Mouse (Mus musculus) kidney, adult 2 months (tissue): ENCODE measurements around the gene Lrrfip1.

Source experiments
- CTCF ChIP-seq: fragments of 200-500 bp; conservative IDR thresholded peaks from 2 replicates; pipeline ENCODE4 v1.5.1; 2011; ENCODE audit warnings: low read depth, mild to moderate bottlenecking, control low read depth, low read length, moderate library complexity, mixed read lengths; ENCODE audit not compliant: insufficient read depth, insufficient read length
- POLR2A ChIP-seq: fragments of 200-500 bp; IDR thresholded peaks from one replicate; pipeline ENCODE4 v1.6.1; 2011; ENCODE audit warnings: low read depth, low read length, control low read depth

DNA sequence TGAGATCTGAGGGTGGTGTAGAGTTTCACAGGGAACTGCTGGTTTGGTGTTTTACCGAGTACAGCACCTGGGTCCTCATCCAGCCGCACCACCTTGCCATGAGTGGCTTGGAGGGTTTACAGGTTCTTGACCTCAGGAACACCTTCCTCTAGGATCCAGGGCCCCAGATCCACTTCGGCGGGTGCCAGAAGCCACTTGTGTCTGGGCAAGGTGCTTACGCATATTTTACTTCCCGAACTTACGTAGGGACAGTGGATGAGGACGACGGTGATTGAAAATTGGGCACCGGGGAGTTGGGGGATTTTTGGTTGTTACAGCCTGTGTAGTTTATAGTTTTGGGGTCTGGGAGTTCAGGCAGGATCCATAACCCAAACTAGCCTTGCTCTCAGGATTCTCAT is 55.5 kb downstream of the Lrrfip1 start:
- TF ChIP-seq POLR2A (no peak), CTCF (no peak)
